Mouse (Mus musculus) kidney, adult 2 months (tissue): Measurements from ENCODE around the gene Bicdl2. TPM values are rescaled to one million over a fixed set of nuclear protein-coding genes. Genes with fewer than 3 reads are reported as not detected.

Experiments
- DNase-seq: peaks from one replicate; pipeline ENCODE4 v3.0.0; 2021
- H3K27ac ChIP-seq: fragments of 200-500 bp; 2 replicates; pipeline ENCODE4 v1.5.1; 2012; ENCODE audit warnings: low read depth, low read length, control low read depth, inconsistent platforms; ENCODE audit not compliant: insufficient read depth
- H3K27me3 ChIP-seq: fragments of 200-500 bp; replicated peaks from 2 replicates; pipeline ENCODE4 v1.6.1; 2012; ENCODE audit warnings: mild to moderate bottlenecking, moderate library complexity, low read length, inconsistent platforms; ENCODE audit not compliant: control insufficient read depth, insufficient read depth
- H3K36me3 ChIP-seq: fragments of 200-500 bp; 2 replicates; pipeline ENCODE4 v1.6.1; 2012; ENCODE audit warnings: mild to moderate bottlenecking, moderate library complexity, low read length, inconsistent platforms; ENCODE audit not compliant: control insufficient read depth, insufficient read depth
- H3K4me1 ChIP-seq: fragments of 200-500 bp; 2 replicates; pipeline ENCODE4 v1.6.1; 2011; ENCODE audit warnings: low read length; ENCODE audit not compliant: control insufficient read depth, insufficient read depth
- H3K4me3 ChIP-seq: fragments of 200-500 bp; 2 replicates; pipeline ENCODE4 v1.5.1; 2011; ENCODE audit warnings: mild to moderate bottlenecking, low read depth, low read length, control low read depth; ENCODE audit not compliant: insufficient read depth
- CTCF ChIP-seq: fragments of 200-500 bp; conservative IDR thresholded peaks from 2 replicates; pipeline ENCODE4 v1.5.1; 2011; ENCODE audit warnings: low read depth, mild to moderate bottlenecking, control low read depth, low read length, moderate library complexity, mixed read lengths; ENCODE audit not compliant: insufficient read depth, insufficient read length
- POLR2A ChIP-seq: fragments of 200-500 bp; IDR thresholded peaks from one replicate; pipeline ENCODE4 v1.6.1; 2011; ENCODE audit warnings: low read depth, low read length, control low read depth
- WGBS: fragments of 180-500 bp; shearing (Covaris S2); methylation state at CpG from one replicate; pipeline ENCODE4 v1.1.7; 2018; 5-methylcytosine and 5-hydroxymethylcytosine counted together
- polyA plus RNA-seq: library from polyadenylated mRNA; depleted of rRNA; stranded (reverse); fragments of >200 nt; gene quantifications from 2 replicates; pipeline ENCODE4 v1.2.3, GENCODE M21; 2012

Bicdl2 gene
- polyA plus RNA-seq, 1 experiment = 1.7 TPM

DNA sequence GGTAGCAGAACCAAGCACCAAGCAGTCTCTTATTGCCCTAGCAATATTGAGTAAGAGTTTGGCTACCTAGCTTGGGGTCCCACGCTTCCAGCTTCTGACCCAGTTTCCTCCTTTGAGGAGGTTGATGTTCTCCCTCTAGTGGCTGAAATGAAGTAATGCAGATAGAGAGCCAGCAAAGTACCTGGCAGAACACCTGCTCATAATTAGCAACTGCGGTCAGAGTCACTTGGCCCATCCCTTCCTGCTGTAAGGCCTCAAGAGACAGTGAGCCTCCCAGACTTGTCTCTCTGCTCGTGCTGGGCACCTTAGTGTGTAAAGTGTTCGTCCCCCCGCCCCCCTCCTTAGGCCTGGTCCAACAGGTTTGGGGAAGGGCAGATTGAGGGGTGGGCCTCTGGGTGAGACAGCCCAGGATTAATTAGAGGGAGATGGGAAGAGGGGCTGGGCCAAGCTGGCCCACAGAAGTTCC lies 4.3 kb downstream of the Bicdl2 start:
- DNase-seq = peak; percentile 44
- Histone ChIP-seq H3K4me1 (0 out of 2 replicates have a peak, but pooled peaks cover 3% of the 10 kb centered on the region), H3K4me3 (no peak overlapping the region), H3K27me3 (no peaks in the 10 kb centered on the region), H3K36me3 (no peaks in the 10 kb centered on the region), H3K27ac (no peak overlapping the region)
- TF ChIP-seq CTCF (peak; percentile 64), POLR2A (no peak)
- WGBS = 18% methylated on average over 5 of the region's 5 CpGs

DNA sequence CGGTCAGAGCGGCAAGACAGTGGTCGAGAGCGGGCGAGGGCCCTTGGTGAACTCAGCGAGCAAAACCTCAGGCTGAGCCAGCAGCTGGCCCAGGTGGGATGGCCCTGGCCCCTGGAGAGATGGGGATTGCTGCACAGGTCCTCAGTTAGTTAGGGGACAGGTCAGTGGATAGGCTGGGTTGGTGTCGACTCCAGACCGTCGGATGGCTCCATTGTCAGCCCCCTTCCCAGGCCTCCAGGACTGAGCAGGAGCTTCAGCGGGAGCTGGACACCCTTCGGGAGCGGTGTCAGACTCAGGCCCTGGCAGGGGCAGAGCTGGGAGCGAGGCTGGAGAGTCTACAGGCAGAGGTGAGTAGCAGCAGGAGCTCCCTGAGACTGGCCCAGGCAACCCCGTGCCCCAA lies 5.2 kb downstream of the Bicdl2 start:
- no peak for DNase-seq
- Histone ChIP-seq H3K27ac (no peak overlapping the region), H3K4me3 (no peak overlapping the region), H3K27me3 (no peaks in the 10 kb centered on the region), H3K36me3 (no peaks in the 10 kb centered on the region), H3K4me1 (0 out of 2 replicates have a peak, but pooled peaks cover 3% of the 10 kb centered on the region)
- WGBS = 85% methylated on average over 14 of the region's 14 CpGs
- TF ChIP-seq CTCF (no peak), POLR2A (no peak)

DNA sequence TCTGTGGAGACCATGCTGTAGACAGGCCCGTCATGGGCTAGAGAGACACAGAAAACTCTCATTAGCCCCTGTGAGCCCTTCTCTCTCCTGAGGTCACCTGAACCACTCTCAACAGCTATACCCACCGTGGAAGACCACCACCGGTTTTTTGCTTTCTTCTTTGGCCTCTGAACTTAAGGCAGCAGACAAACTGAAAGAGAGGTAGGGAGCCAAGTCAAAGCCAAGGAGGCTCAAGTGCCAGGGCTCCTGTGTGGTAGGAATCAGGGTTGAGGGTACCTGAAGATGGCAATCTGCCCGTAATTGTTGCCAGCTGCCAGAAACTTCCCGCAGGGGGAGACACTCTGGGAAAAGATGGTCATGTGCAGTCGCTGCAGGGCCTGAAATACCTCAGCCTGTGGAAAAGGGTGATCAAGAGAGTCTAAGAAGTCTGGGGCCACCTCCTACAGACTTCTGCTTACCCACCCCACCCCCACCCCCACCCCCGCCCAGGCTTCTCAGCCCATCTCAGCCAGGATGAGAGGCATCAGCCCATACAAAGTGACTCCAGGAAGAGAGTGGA lies 10.3 kb downstream of the Bicdl2 start:
- no peak overlapping the region for H3K27ac ChIP-seq
- 87% methylated on average over 7 of the region's 7 CpGs for WGBS
- no peaks in the 10 kb centered on the region for H3K36me3 ChIP-seq
- no peak for DNase-seq
- no peak for TF ChIP-seq CTCF
- TF ChIP-seq POLR2A = no peak
- peaks cover 3% of the 10 kb centered on the region; the same call in 1 of the 2 replicates for H3K4me1 ChIP-seq
- H3K27me3 ChIP-seq = no peaks in the 10 kb centered on the region
- no peak overlapping the region for H3K4me3 ChIP-seq

DNA sequence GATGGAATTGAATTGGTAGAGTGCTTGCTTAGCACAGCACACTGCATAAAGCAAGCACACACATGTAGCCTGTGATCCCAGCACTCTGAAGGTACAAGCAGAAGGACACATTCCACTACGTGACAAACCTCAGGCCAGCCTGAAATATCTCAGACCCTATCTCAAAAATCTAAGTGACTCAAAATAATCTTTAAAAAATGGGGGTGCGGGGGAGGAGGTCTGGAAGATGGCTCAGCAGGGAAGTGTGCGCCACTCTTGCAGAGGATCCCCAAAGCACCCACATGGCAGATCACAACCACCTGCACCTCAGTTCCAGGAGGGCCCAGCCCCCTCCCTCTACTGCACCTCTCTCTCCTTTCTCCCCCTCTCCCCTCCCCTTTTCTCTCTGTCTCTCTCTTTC lies 11.2 kb downstream of the Bicdl2 start:
- no peak for TF ChIP-seq POLR2A
- TF ChIP-seq CTCF = no peak
- Histone ChIP-seq H3K36me3 (no peaks in the 10 kb centered on the region), H3K4me1 (peaks cover 7% of the 10 kb centered on the region; the same call in 1 of the 2 replicates), H3K27me3 (no peaks in the 10 kb centered on the region), H3K27ac (no peak overlapping the region), H3K4me3 (no peak overlapping the region)
- DNase-seq = no peak
- WGBS = 94% methylated on average over 3 of the region's 3 CpGs

DNA sequence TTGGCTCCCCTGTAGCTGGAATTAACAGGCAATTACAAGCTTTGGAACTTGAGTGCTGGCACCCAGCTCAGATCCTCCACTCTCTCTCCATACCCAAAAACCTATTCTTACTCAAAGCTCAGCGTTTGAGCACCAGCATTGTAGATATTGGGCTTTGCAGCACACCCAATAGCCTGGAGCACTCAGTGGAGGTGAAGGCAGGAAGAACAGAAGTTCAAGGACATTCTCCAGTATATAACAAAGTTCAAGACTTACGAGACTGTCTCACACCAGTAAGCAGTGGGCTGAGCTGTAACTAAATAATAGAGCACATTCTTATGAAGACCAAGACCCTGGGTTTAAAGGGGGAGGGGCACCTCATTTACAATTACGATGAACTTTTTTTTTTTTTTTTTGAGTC lies 12.5 kb downstream of the Bicdl2 start:
- no peak overlapping the region for H3K4me3 ChIP-seq
- WGBS = 42% methylated on average over 3 of the region's 3 CpGs
- H3K27me3 ChIP-seq = no peaks in the 10 kb centered on the region

DNA sequence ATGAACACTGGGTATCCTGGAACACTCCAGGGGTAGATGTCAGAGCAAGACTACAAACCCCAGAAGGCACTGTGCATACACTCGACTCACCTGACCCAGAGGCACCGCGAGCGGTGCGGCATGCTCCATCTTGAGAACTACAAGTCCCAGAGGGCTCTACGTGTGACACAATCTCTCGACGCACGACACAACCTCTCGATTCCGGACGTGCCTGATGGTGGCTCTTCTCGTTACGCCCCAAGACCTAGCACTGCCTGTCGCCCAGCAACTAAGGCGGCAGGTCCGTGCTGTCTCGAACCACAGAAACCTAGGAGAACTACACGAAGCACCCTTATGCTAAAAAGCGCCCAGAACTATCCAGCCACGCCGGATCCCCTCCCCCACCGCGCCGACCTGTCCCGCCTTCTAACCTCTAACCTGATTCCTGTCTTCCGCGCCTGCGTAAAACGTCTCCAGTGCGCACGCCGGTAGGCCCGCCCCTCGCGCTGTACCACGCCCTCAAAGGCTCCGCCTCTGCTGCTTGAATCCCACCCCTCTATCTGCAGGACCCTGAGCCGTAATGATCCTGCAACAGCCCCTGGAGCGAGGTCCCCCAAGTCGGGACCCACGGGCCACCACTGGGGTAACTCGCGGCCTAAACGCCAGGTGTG lies 13.2 kb downstream of the Bicdl2 start, which contains the start of the genes Hcfc1r1 and Thoc6:
Gene Hcfc1r1 (plus strand): TSS at position 173 of the 650 bp plus-strand sequence.
Gene Thoc6 (minus strand): TSS at position 459 of the 650 bp plus-strand sequence.
- peak within 1 kb of the TSS; percentile 94 for H3K27ac ChIP-seq
- peak; percentile 98 for DNase-seq
- no peaks in the 10 kb centered on the region for H3K36me3 ChIP-seq
- peak within 1 kb of the TSS; percentile 70 for H3K4me3 ChIP-seq
- no peaks in the 10 kb centered on the region for H3K27me3 ChIP-seq
- H3K4me1 ChIP-seq = peaks cover 7% of the 10 kb centered on the region; the same call in 1 of the 2 replicates
- TF ChIP-seq POLR2A (peak; percentile 51), CTCF (no peak)
- under 1% methylated on average over 45 of the region's 45 CpGs for WGBS

More for the DNA sequence above, 12.5 kb downstream of the Bicdl2 start:
- Histone ChIP-seq H3K27ac (no peak overlapping the region), H3K36me3 (no peaks in the 10 kb centered on the region), H3K4me1 (peaks cover 7% of the 10 kb centered on the region; the same call in 1 of the 2 replicates)
- TF ChIP-seq POLR2A (no peak), CTCF (no peak)
- no peak for DNase-seq

DNA sequence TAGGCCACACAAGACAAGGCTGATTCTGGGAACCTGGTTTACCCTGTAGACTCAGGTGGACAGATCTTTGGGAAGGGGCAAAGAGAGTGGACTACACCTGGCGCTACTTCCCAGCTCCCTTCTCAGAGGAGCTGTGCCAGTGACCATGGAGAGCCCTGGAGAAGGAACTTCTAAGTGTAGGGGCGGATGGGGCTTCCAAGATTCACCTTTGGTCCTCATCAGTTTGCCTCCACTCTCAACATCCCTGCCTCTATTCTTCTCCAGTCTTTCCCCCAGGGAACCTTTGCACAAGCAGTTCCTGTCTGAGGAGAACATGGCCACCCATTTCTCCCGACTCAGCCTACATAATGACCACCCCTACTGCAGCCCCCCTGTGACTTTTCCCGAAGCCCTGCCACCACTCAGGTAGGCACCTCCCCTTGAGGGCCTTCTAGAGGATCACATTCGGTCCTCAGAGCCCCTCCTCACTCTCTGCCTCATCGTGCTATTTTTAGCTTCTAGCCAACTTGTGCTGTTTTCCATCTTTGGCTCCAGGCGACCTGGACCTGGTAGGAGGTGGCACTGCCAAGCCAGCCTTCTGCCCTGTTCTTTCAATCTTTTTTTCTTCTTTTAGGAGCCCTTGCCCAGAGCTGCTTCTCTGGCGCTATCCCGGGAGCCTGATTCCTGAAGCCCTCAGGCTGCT lies 14.1 kb downstream of the Bicdl2 start:
- H3K4me3 ChIP-seq = peak overlapping the region; percentile 70
- peak; percentile 43 for DNase-seq
- TF ChIP-seq POLR2A = no peak
- no peak for TF ChIP-seq CTCF
- peaks cover 7% of the 10 kb centered on the region; the same call in 1 of the 2 replicates for H3K4me1 ChIP-seq
- no peaks in the 10 kb centered on the region for H3K36me3 ChIP-seq
- H3K27ac ChIP-seq = peak overlapping the region; percentile 65
- WGBS = 27% methylated on average over 9 of the region's 9 CpGs
- H3K27me3 ChIP-seq = no peaks in the 10 kb centered on the region
